Mouse (Mus musculus) heart, adult 2 months (tissue): ENCODE results near the gene Cep55. TPM values are rescaled to one million over a fixed set of nuclear protein-coding genes. Genes with fewer than 3 reads are reported as not detected.

Source experiments
- DNase-seq, 2 experiments: peaks; one replicate each; pipeline ENCODE4 v3.0.0; 2021
- H3K27ac ChIP-seq: fragments of 200-600 bp; 2 replicates; pipeline ENCODE4 v1.8.1; 2022
- H3K27me3 ChIP-seq: fragments of 200-500 bp; 2 replicates; pipeline ENCODE4 v1.6.1; 2012; ENCODE audit warnings: mild to moderate bottlenecking, low read length, inconsistent platforms, mixed read lengths; ENCODE audit not compliant: control insufficient read depth, insufficient read depth
- H3K36me3 ChIP-seq: fragments of 200-500 bp; 2 replicates; pipeline ENCODE4 v1.6.1; 2012; ENCODE audit warnings: low read length, inconsistent platforms; ENCODE audit not compliant: control insufficient read depth, insufficient read depth
- H3K4me1 ChIP-seq: fragments of 200-500 bp; 2 replicates; pipeline ENCODE4 v1.6.1; 2011; ENCODE audit warnings: low read length; ENCODE audit not compliant: control insufficient read depth, insufficient read depth
- H3K4me3 ChIP-seq: fragments of 200-600 bp; 2 replicates; pipeline ENCODE4 v1.8.1; 2022
- H3K79me2 ChIP-seq: fragments of 200-500 bp; replicated peaks from 2 replicates; pipeline ENCODE4 v1.6.1; 2012; ENCODE audit warnings: mild to moderate bottlenecking, inconsistent platforms, low read length, moderate library complexity, mixed read lengths; ENCODE audit not compliant: control insufficient read depth, insufficient read depth
- H3K9ac ChIP-seq: fragments of 200-500 bp; 2 replicates; pipeline ENCODE4 v1.6.1; 2012; ENCODE audit warnings: low read depth, mild to moderate bottlenecking, control low read depth, inconsistent platforms, low read length, mixed read lengths
- CTCF ChIP-seq: fragments of 200-600 bp; IDR thresholded peaks from 2 replicates; pipeline ENCODE4 v1.8.1; 2022; ENCODE audit warnings: antibody characterized with exemption, mild to moderate bottlenecking, moderate library complexity
- EP300 ChIP-seq: fragments of 200-500 bp; IDR thresholded peaks from 2 replicates; pipeline ENCODE4 v1.6.1; 2011; ENCODE audit warnings: low read depth, low read length, control low read depth; ENCODE audit not compliant: insufficient read depth
- POLR2A ChIP-seq: fragments of 200-500 bp; IDR thresholded peaks from 2 replicates; pipeline ENCODE4 v1.6.1; 2011; ENCODE audit warnings: mild to moderate bottlenecking, low read depth, low read length, control low read depth; ENCODE audit not compliant: insufficient read depth
- WGBS: fragments of 180-500 bp; shearing (Covaris S2); methylation state at CpG from one replicate; pipeline ENCODE4 v1.1.7; 2018; 5-methylcytosine and 5-hydroxymethylcytosine counted together
- intact Hi-C: fragments of 180-260 bp; cut with DNase I; formaldehyde crosslinking; loops from one replicate; pipeline ENCODE4 v1.15.1; 2025
- polyA plus RNA-seq: library from polyadenylated mRNA; depleted of rRNA; stranded (reverse); fragments of >200 nt; gene quantifications from 2 replicates; pipeline ENCODE4 v1.2.3, GENCODE M21; 2012
- total RNA-seq, 2 experiments: library from RNA; stranded (reverse); gene quantifications; 2 replicates each; pipeline ENCODE4 v1.2.3; 2021

Gene Cep55
- total and polyA plus RNA-seq, 3 experiments: 0.20 to 0.44 (median 0.27) TPM

DNA sequence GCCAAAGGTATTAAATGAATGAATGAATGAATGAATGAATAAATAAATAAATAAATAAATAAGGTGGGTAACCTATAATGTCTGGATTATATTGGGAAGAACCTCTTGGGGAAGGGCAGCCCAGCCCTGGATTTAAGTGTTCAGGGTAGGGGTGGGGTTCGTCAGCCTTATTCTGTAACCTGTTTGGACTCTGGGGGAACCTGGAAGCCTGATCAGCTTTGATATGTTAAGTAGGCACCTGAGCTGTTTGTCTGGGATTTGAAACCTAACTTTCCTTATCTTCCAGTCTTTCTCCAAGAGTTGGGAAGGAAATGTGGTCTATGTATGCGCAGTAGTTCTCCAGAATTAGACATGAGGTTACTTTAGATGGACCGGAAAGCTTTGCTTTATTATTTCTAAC is 8.4 kb downstream of the Cep55 start:
- Histone ChIP-seq H3K36me3 (no peaks in the 10 kb centered on the region), H3K4me3 (no peak overlapping the region), H3K27me3 (no peaks in the 10 kb centered on the region), H3K27ac (no peak overlapping the region), H3K9ac (no peak overlapping the region), H3K79me2 (no peaks in the 10 kb centered on the region), H3K4me1 (no peaks in the 10 kb centered on the region)
- 94% methylated on average over 3 of the region's 3 CpGs for WGBS
- no peak for TF ChIP-seq CTCF
- no peak for TF ChIP-seq EP300
- no peak for TF ChIP-seq POLR2A
- intact Hi-C loops: no loop called here
- DNase-seq: no peak

GRCm38 (mm10) chr19:38064051-38064450 is 9.2 kb downstream of the Cep55 start:
- H3K79me2 ChIP-seq: no peaks in the 10 kb centered on the region
- no peak overlapping the region for H3K9ac ChIP-seq
- DNase-seq: no peak
- H3K27me3 ChIP-seq: no peaks in the 10 kb centered on the region
- no peaks in the 10 kb centered on the region for H3K4me1 ChIP-seq
- WGBS: 87% methylated on average over 1 of the region's 1 CpGs
- H3K36me3 ChIP-seq: no peaks in the 10 kb centered on the region
- no peak overlapping the region for H3K4me3 ChIP-seq
- TF ChIP-seq EP300: no peak
- TF ChIP-seq CTCF: no peak
- TF ChIP-seq POLR2A: no peak
- intact Hi-C loops: no loop called here
- H3K27ac ChIP-seq: no peak overlapping the region

DNA sequence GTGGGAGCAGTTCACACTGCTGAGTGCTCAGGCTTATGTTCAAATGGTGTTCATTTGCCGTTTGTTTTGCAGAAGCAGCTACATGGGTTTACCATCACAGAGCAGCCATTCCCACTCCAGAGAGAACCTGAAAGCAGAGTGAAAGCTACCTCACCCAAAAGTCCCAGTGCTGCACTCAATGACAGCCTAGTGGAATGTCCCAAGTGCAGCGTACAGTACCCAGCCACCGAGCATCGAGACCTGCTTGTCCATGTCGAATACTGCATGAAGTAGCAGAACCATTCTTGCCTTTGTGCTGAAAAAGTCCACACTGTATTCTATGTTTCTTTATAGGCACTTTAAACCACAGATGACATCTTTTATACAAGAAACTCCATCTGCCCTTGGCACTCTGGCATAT is 18.4 kb downstream of the Cep55 start:
- TF ChIP-seq CTCF: no peak
- no peak for TF ChIP-seq POLR2A
- TF ChIP-seq EP300: no peak
- 91% methylated on average over 5 of the region's 5 CpGs for WGBS
- peaks cover 1% of the 10 kb centered on the region; the same call in 1 of the 2 replicates for H3K4me1 ChIP-seq
- intact Hi-C loops: no loop called here
- no peaks in the 10 kb centered on the region for H3K79me2 ChIP-seq
- no peak overlapping the region for H3K27ac ChIP-seq
- no peak overlapping the region for H3K9ac ChIP-seq
- H3K4me3 ChIP-seq: no peak overlapping the region
- no peak for DNase-seq
- H3K36me3 ChIP-seq: no peaks in the 10 kb centered on the region
- no peaks in the 10 kb centered on the region for H3K27me3 ChIP-seq

DNA sequence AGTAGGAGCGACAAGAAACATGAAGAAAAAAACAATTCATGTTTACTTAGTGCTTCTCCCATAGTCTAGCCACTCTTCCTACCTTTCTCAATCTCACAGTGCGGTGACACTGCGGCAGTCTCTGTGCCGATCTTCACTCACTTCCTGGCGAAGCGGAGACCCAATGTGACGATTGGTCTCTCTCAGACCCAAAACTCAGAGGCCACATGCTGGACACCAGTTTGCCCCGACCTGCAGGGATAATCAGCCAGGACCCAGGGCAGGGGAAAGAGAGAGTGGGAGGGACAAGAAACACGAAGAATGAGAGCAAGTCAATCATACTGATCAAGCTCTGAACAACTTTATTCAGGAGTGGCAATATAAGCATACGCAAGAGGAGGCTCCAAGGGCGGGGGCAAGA is 20.2 kb downstream of the Cep55 start:
- 84% methylated on average over 11 of the region's 11 CpGs for WGBS
- DNase-seq: no peak
- no peaks in the 10 kb centered on the region for H3K79me2 ChIP-seq
- no peak overlapping the region for H3K27ac ChIP-seq
- peaks cover 1% of the 10 kb centered on the region; the same call in 1 of the 2 replicates for H3K4me1 ChIP-seq
- no peak for TF ChIP-seq EP300
- TF ChIP-seq POLR2A: no peak
- no peak for TF ChIP-seq CTCF
- intact Hi-C loops: no loop called here
- no peak overlapping the region for H3K4me3 ChIP-seq
- H3K36me3 ChIP-seq: no peaks in the 10 kb centered on the region
- H3K9ac ChIP-seq: no peak overlapping the region
- H3K27me3 ChIP-seq: no peaks in the 10 kb centered on the region

GRCm38 (mm10) chr19:38076251-38076650 is 21.4 kb downstream of the Cep55 start:
- intact Hi-C loops: no loop called here
- no peaks in the 10 kb centered on the region for H3K79me2 ChIP-seq
- no peaks in the 10 kb centered on the region for H3K27me3 ChIP-seq
- H3K4me3 ChIP-seq: no peak overlapping the region
- H3K27ac ChIP-seq: no peak overlapping the region
- peaks cover 1% of the 10 kb centered on the region; the same call in 1 of the 2 replicates for H3K4me1 ChIP-seq
- TF ChIP-seq EP300: no peak
- peak; percentile 26; the same call in 1 of the 2 replicates for TF ChIP-seq CTCF
- no peak for TF ChIP-seq POLR2A
- H3K36me3 ChIP-seq: no peaks in the 10 kb centered on the region
- H3K9ac ChIP-seq: no peak overlapping the region
- 47% methylated on average over 2 of the region's 2 CpGs for WGBS
- no peak for DNase-seq

GRCm38 (mm10) chr19:38077851-38078540 is 23.2 kb downstream of the Cep55 start:
- WGBS: 47% methylated on average over 3 of the region's 3 CpGs
- no peaks in the 10 kb centered on the region for H3K79me2 ChIP-seq
- H3K27me3 ChIP-seq: no peaks in the 10 kb centered on the region
- no peak overlapping the region for H3K9ac ChIP-seq
- intact Hi-C loops: no loop called here
- no peaks in the 10 kb centered on the region for H3K36me3 ChIP-seq
- DNase-seq: no peak
- TF ChIP-seq POLR2A: no peak
- TF ChIP-seq CTCF: no peak
- TF ChIP-seq EP300: no peak
- peaks cover 1% of the 10 kb centered on the region; the same call in 1 of the 2 replicates for H3K4me1 ChIP-seq
- H3K4me3 ChIP-seq: no peak overlapping the region
- H3K27ac ChIP-seq: no peak overlapping the region
